Mouse (Mus musculus) intestine, embryonic 16.5 days (tissue): ENCODE measurements around the gene Paf1. TPM values are rescaled to one million over a fixed set of nuclear protein-coding genes. Genes with fewer than 3 reads are reported as not detected.

ENCODE experiments used
- ATAC-seq: fragments of 200-750 bp; cut with Nextera tagmentation; 2 replicates; pipeline ENCODE4 v1.8.0; 2017; ENCODE audit warnings: moderate TSS enrichment, moderate library complexity
- H3K27ac ChIP-seq: fragments of 300-500 bp; sonication (generic); 2 replicates; pipeline ENCODE4 v1.5.1; 2014; ENCODE audit warnings: mild to moderate bottlenecking, low read length
- H3K27me3 ChIP-seq: fragments of 300-500 bp; sonication (generic); replicated peaks from 2 replicates; pipeline ENCODE4 v1.6.1; 2014; ENCODE audit warnings: low read length, control low read depth, mixed read lengths; ENCODE audit not compliant: control insufficient read depth, insufficient read depth
- H3K36me3 ChIP-seq: fragments of 300-500 bp; sonication (generic); 2 replicates; pipeline ENCODE4 v1.6.1; 2014; ENCODE audit warnings: low read length, control low read depth; ENCODE audit not compliant: control insufficient read depth, insufficient read depth
- H3K4me1 ChIP-seq: fragments of 300-500 bp; sonication (generic); 2 replicates; pipeline ENCODE4 v1.6.1; 2014; ENCODE audit warnings: low read length, control low read depth, mixed read lengths; ENCODE audit not compliant: control insufficient read depth, insufficient read depth
- H3K4me2 ChIP-seq: fragments of 300-500 bp; sonication (generic); 2 replicates; pipeline ENCODE4 v1.6.1; 2014; ENCODE audit warnings: low read depth, low read length, control low read depth
- H3K4me3 ChIP-seq: fragments of 300-500 bp; sonication (generic); 2 replicates; pipeline ENCODE4 v1.5.1; 2014; ENCODE audit warnings: mild to moderate bottlenecking, low read length
- H3K9ac ChIP-seq: fragments of 300-500 bp; sonication (generic); 2 replicates; pipeline ENCODE4 v1.6.1; 2014; ENCODE audit warnings: low read depth, low read length
- H3K9me3 ChIP-seq: fragments of 300-500 bp; sonication (generic); 2 replicates; pipeline ENCODE4 v1.6.1; 2016; ENCODE audit warnings: low read length, control low read depth; ENCODE audit not compliant: control insufficient read depth
- WGBS: fragments of 180-500 bp; shearing (Covaris S2); extraction: QIAGEN DNeasy Blood & Tissue Kit; methylation state at CpG from one replicate; pipeline ENCODE4 v1.1.7; 2014; 5-methylcytosine and 5-hydroxymethylcytosine counted together
- polyA plus RNA-seq: library from polyadenylated mRNA; unstranded; fragments of >200 nt; fragmentation: Nextera tagmentation; extraction: Ambion mirVana; gene quantifications from 2 replicates; pipeline ENCODE4 v1.2.1, GENCODE M21; 2015

Paf1 gene
- polyA plus RNA-seq, 1 experiment from 2014 or later, result 78.7 TPM

GRCm38 (mm10) chr7:28390331-28390730 lies 2.4 kb upstream of the Paf1 start:
- no peak overlapping the region for H3K4me3 ChIP-seq
- H3K9ac ChIP-seq, result no peak overlapping the region
- peaks cover 15% of the 10 kb centered on the region for H3K36me3 ChIP-seq
- H3K4me1 ChIP-seq, result peaks cover 16% of the 10 kb centered on the region
- no peak overlapping the region for H3K4me2 ChIP-seq
- no peaks in the 10 kb centered on the region for H3K27me3 ChIP-seq
- H3K27ac ChIP-seq, result no peak overlapping the region
- H3K9me3 ChIP-seq, result no peaks in the 10 kb centered on the region
- WGBS, result 97% methylated on average over 3 of the region's 3 CpGs
- no peak for ATAC-seq

DNA sequence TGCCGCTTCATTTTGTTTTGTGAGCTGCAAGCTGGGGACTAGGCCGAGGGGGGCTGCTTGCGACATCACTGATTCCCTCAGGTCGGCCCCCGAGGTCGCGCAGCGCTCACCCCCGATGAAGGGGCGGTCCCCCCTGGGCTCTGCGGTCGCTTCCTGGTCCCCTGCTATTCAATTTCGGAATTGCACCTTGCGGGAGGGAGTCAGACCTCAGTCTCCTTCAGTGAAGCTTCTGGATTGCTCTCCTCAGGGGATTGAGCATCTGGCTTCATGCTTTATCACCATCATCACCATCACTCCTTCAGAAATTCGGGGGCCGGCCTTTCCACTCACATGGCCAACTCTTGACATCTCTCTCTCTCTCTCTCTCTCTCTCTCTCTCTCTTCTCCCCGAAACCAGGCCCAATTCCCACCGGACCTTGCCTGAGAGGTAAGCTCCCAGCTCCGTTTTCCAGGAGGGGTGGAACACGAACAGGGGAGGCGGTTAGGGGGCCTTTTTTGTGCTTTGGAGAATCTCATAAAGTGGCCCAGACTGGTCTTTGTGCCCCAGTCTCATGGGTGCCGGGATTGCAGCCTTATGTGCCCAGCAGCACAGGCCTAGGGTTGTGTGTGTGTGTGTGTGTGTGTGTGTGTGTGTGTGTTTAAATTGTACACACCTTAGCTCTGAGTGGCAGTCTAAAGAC lies 661 bp downstream of the Paf1 start:
- no peak for ATAC-seq
- Histone ChIP-seq H3K9me3 (no peaks in the 10 kb centered on the region), H3K4me1 (peaks cover 12% of the 10 kb centered on the region), H3K4me2 (peak overlapping the region; percentile 92), H3K9ac (peak overlapping the region; percentile 80), H3K27me3 (no peaks in the 10 kb centered on the region), H3K4me3 (peak overlapping the region; percentile 71), H3K27ac (peak overlapping the region; percentile 53), H3K36me3 (peaks cover 16% of the 10 kb centered on the region)
- WGBS, result 5% methylated on average over 22 of the region's 22 CpGs

GRCm38 (mm10) chr7:28395425-28395824 lies 2.7 kb downstream of the Paf1 start:
- no peak overlapping the region for H3K4me3 ChIP-seq
- H3K9me3 ChIP-seq, result no peaks in the 10 kb centered on the region
- no peak overlapping the region for H3K27ac ChIP-seq
- H3K9ac ChIP-seq, result no peak overlapping the region
- no peak for ATAC-seq
- no peak overlapping the region for H3K4me2 ChIP-seq
- no peaks in the 10 kb centered on the region for H3K27me3 ChIP-seq
- 94% methylated on average over 4 of the region's 4 CpGs for WGBS
- H3K36me3 ChIP-seq, result peaks cover 12% of the 10 kb centered on the region
- H3K4me1 ChIP-seq, result peaks cover 12% of the 10 kb centered on the region

DNA sequence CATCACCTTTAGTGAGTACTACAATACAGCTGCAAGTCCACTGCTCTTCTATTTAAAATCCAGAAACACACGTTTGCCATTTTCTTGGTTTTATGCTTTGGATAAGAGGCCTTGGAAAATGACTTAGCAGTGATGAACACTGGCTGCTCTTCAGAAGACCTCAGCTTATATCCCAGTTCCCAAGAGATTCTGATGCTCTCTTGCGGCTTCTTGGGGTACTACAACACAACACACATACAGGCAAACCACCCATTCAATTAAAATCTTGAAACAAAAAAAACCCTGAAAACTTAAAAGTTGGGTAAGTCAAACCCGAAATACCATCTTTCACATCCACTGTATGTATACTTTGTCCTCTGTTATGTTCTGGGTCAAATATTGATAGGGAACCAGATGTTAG lies 5.2 kb downstream of the Paf1 start:
- Histone ChIP-seq H3K27ac (no peak overlapping the region), H3K9me3 (no peaks in the 10 kb centered on the region), H3K4me2 (no peak overlapping the region), H3K9ac (no peak overlapping the region), H3K27me3 (no peaks in the 10 kb centered on the region), H3K36me3 (peaks cover 12% of the 10 kb centered on the region), H3K4me1 (peaks cover 6% of the 10 kb centered on the region), H3K4me3 (no peak overlapping the region)
- 71% methylated on average over 3 of the region's 3 CpGs for WGBS
- ATAC-seq, result no peak

GRCm38 (mm10) chr7:28398696-28399340 lies 6.1 kb downstream of the Paf1 start:
- ATAC-seq, result no peak
- peaks cover 1% of the 10 kb centered on the region for H3K4me1 ChIP-seq
- H3K4me2 ChIP-seq, result no peak overlapping the region
- H3K9me3 ChIP-seq, result no peaks in the 10 kb centered on the region
- no peak overlapping the region for H3K4me3 ChIP-seq
- 92% methylated on average over 10 of the region's 10 CpGs for WGBS
- H3K27me3 ChIP-seq, result no peaks in the 10 kb centered on the region
- H3K9ac ChIP-seq, result no peak overlapping the region
- H3K36me3 ChIP-seq, result peaks cover 14% of the 10 kb centered on the region
- no peak overlapping the region for H3K27ac ChIP-seq

- H3K4me1 ChIP-seq, result no peaks in the 10 kb centered on the region
- H3K27ac ChIP-seq, result no peak overlapping the region
- no peaks in the 10 kb centered on the region for H3K27me3 ChIP-seq
- no peak overlapping the region for H3K4me3 ChIP-seq
- H3K9ac ChIP-seq, result no peak overlapping the region
- peaks cover 22% of the 10 kb centered on the region for H3K36me3 ChIP-seq
- ATAC-seq, result no peak
- no peaks in the 10 kb centered on the region for H3K9me3 ChIP-seq
- no peak overlapping the region for H3K4me2 ChIP-seq
- 100% methylated on average over 1 of the region's 1 CpGs for WGBS
Measured at GRCm38 (mm10) chr7:28401030-28401429, 8.3 kb downstream of the Paf1 start.

DNA sequence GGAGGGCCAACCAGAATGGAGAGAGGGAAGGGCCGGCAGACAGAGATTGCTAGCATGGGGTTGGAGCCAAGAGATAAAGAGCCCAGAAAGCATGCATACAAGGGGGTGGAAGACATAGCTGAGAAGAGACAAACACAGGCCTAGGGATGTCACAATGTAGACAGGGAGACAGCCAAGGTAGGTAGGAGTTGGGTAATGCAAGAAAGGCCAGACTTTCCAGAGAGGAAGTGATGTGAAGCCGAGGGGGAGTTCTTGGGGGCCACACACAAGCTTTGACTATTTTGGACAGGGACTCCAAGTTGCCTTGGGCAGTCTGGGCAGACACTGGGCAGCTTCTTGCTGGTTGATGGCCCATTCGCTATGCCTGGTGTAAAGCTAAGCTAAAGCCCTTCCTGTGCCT lies 9.2 kb downstream of the Paf1 start:
- Histone ChIP-seq H3K27ac (no peak overlapping the region), H3K4me2 (no peak overlapping the region), H3K9ac (no peak overlapping the region), H3K9me3 (no peaks in the 10 kb centered on the region), H3K4me3 (no peak overlapping the region), H3K36me3 (peaks cover 29% of the 10 kb centered on the region), H3K27me3 (no peaks in the 10 kb centered on the region), H3K4me1 (no peaks in the 10 kb centered on the region)
- WGBS, result 85% methylated on average over 3 of the region's 3 CpGs
- ATAC-seq, result no peak

GRCm38 (mm10) chr7:28410841-28411475 lies 18.2 kb downstream of the Paf1 start:
- Histone ChIP-seq H3K27me3 (no peaks in the 10 kb centered on the region), H3K36me3 (peaks cover 19% of the 10 kb centered on the region), H3K4me3 (no peak overlapping the region), H3K27ac (peak overlapping the region; percentile 42), H3K9me3 (no peaks in the 10 kb centered on the region), H3K4me2 (no peak overlapping the region), H3K4me1 (peaks cover 3% of the 10 kb centered on the region; the same call in 1 of the 2 replicates), H3K9ac (no peak overlapping the region)
- WGBS, result 62% methylated on average over 3 of the region's 3 CpGs
- peak; percentile 81 for ATAC-seq

GRCm38 (mm10) chr7:28412826-28413225 lies 20.1 kb downstream of the Paf1 start:
- peaks cover 13% of the 10 kb centered on the region for H3K36me3 ChIP-seq
- no peaks in the 10 kb centered on the region for H3K27me3 ChIP-seq
- no peak overlapping the region for H3K4me3 ChIP-seq
- no peaks in the 10 kb centered on the region for H3K9me3 ChIP-seq
- no peak overlapping the region for H3K9ac ChIP-seq
- H3K27ac ChIP-seq, result no peak overlapping the region
- H3K4me2 ChIP-seq, result no peak overlapping the region
- H3K4me1 ChIP-seq, result peaks cover 3% of the 10 kb centered on the region; the same call in 1 of the 2 replicates
- ATAC-seq, result no peak
- 75% methylated on average over 4 of the region's 4 CpGs for WGBS
